Mouse (Mus musculus) heart, adult 2 months (tissue): ENCODE measurements at regions not wholly inside any gene's neighbourhood (a gene's known extent, or its start where the extent isn't known, plus 50 kb on each side); places are given as distances from the start of the nearest gene placed in this dataset.

Experiments used
- CTCF ChIP-seq: fragments of 200-600 bp; IDR thresholded peaks from 2 replicates; pipeline ENCODE4 v1.8.1; 2022; ENCODE audit warnings: antibody characterized with exemption, mild to moderate bottlenecking, moderate library complexity
- POLR2A ChIP-seq: fragments of 200-500 bp; IDR thresholded peaks from 2 replicates; pipeline ENCODE4 v1.6.1; 2011; ENCODE audit warnings: mild to moderate bottlenecking, low read depth, low read length, control low read depth; ENCODE audit not compliant: insufficient read depth

GRCm38 (mm10) chr16:29734738-29735250 lies 155.7 kb downstream of the Opa1 start:
- TF ChIP-seq POLR2A (no peak), CTCF (no peak)
